Mouse (Mus musculus): ENCODE data around the gene Ap1ar.
"Not testable (repeated sequence)": the region's sequence is repeated elsewhere in the genome, so short reads cannot be mapped to it uniquely, and the experiment has no call there.

The Ap1ar gene

DNA sequence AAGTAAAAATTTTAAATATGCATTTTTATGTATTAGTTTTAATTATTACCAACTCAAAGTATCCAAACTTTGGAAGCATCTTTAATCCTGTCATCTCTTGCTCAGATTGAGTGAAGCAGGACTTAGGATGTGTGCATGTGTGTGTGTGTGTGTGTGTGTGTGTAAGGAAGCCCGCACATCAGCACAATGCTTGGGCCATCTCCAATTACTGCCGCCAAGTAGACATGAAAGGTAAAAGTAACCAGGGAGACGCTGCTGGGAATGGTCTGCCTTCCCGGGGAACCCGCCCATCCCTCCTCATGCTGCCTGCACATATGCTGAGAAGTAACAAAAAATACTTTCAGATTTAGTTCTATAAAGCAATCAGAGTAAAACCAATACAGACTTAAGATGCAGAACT lies 29.5 kb downstream of the Ap1ar start:
- in situ Hi-C loops (cut with MboI; ENCODE audit: low pct_unique_long_range_greater_than_20kb in 1 of 2, low sequenced_read_pairs in 2 of 2, unreplicated experiment in 1 of 2) = no loop called here

DNA sequence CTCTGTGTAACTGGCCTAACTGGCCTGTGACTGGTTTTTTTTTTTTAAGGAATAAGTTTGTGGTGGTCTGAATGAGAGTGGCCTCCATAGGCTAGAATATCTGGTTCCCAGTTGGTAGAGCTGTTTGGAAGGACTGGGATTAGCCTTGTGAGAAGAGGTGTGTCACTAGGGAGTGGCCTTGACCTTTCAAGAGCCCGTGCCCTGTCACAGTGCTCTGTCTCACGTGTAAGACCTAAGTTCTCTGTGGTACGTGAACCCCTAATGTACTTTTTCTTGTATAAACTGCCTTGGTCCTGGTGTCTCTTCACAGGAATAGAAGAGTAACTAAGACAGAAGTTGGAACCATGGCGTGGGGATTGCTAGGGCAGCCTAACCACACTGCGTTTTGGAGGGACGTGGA lies 31.3 kb downstream of the Ap1ar start:
- in situ Hi-C loops (cut with MboI; ENCODE audit: low pct_unique_long_range_greater_than_20kb in 1 of 2, low sequenced_read_pairs in 2 of 2, unreplicated experiment in 1 of 2) = no loop called here

- in situ Hi-C loops (cut with MboI; ENCODE audit: low pct_unique_long_range_greater_than_20kb in 1 of 2, low sequenced_read_pairs in 2 of 2, unreplicated experiment in 1 of 2) = no loop called here
Measured at GRCm38 (mm10) chr3:127805071-127805470, 32.3 kb downstream of the Ap1ar start.

- in situ Hi-C loops (cut with MboI; ENCODE audit: low pct_unique_long_range_greater_than_20kb in 1 of 2, low sequenced_read_pairs in 2 of 2, unreplicated experiment in 1 of 2) = no loop called here
Measured at GRCm38 (mm10) chr3:127804439-127804838, 32.9 kb downstream of the Ap1ar start.

DNA sequence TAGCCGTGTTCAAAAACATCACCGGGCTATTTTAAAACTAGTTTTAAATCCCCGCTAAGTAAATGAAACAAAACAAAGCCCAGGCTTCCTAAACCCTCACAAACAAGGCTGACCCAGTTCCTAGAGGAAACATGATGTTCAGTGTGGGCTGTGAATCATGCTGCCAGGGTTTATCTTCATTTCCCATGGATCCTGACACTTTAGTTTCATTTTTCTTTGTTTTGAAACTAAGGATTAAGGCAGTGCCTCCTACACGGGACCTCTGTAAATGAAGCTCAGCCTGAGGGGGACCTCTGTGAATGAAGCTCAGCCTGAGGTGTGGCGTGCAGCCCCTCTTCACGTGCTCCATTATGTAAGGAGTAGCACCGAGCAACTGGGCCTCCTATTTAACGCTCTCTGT lies 34.5 kb downstream of the Ap1ar start:
- in situ Hi-C loops (cut with MboI; ENCODE audit: low pct_unique_long_range_greater_than_20kb in 1 of 2, low sequenced_read_pairs in 2 of 2, unreplicated experiment in 1 of 2) = no loop called here

- in situ Hi-C loops (cut with MboI; ENCODE audit: low pct_unique_long_range_greater_than_20kb in 1 of 2, low sequenced_read_pairs in 2 of 2, unreplicated experiment in 1 of 2) = no loop called here
Measured at GRCm38 (mm10) chr3:127801162-127801561, 36.2 kb downstream of the Ap1ar start.

DNA sequence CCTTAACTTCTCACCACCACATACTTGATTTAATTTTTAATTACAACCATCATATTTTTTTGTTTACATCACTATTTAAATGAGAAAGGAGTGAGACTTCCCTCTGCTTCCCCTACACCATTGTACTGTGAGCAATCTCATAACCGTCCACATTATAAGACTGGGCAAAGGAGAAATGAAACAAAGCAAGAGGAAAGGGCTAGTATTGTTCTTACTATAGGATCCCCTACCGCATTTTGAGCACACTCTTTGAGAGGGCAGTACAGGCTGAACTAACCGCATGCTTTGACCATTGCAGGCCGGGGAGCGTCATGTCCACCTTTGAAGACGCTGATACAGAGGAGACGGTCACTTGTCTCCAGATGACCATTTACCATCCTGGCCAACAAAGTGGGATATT lies 41.1 kb downstream of the Ap1ar start:
- in situ Hi-C loops (cut with MboI; ENCODE audit: low pct_unique_long_range_greater_than_20kb in 1 of 2, low sequenced_read_pairs in 2 of 2, unreplicated experiment in 1 of 2) = no loop called here

DNA sequence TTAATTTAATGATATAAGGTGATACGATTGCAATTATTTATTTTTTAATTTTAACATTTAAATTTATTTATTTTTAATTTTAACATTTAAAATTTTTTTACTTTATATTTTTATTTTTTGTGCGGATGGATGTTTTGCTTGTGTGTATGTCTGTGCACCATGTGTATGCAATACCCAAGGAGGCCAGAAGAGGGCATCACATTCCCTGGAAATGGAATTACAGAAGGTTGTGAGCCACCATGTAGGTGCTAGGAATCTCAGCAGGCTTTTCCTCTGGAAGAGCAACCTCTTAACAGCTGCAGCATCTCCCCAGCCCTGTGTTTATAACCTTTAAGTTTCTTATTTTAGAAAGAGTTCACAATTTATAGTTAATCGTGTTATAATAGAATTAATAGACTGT lies 41.6 kb downstream of the Ap1ar start:
- in situ Hi-C loops (cut with MboI; ENCODE audit: low pct_unique_long_range_greater_than_20kb in 1 of 2, low sequenced_read_pairs in 2 of 2, unreplicated experiment in 1 of 2) = no loop called here

GRCm38 (mm10) chr3:127793022-127793421 lies 44.3 kb downstream of the Ap1ar start:
- in situ Hi-C loops (cut with MboI; ENCODE audit: low pct_unique_long_range_greater_than_20kb in 1 of 2, low sequenced_read_pairs in 2 of 2, unreplicated experiment in 1 of 2) = no loop called here

DNA sequence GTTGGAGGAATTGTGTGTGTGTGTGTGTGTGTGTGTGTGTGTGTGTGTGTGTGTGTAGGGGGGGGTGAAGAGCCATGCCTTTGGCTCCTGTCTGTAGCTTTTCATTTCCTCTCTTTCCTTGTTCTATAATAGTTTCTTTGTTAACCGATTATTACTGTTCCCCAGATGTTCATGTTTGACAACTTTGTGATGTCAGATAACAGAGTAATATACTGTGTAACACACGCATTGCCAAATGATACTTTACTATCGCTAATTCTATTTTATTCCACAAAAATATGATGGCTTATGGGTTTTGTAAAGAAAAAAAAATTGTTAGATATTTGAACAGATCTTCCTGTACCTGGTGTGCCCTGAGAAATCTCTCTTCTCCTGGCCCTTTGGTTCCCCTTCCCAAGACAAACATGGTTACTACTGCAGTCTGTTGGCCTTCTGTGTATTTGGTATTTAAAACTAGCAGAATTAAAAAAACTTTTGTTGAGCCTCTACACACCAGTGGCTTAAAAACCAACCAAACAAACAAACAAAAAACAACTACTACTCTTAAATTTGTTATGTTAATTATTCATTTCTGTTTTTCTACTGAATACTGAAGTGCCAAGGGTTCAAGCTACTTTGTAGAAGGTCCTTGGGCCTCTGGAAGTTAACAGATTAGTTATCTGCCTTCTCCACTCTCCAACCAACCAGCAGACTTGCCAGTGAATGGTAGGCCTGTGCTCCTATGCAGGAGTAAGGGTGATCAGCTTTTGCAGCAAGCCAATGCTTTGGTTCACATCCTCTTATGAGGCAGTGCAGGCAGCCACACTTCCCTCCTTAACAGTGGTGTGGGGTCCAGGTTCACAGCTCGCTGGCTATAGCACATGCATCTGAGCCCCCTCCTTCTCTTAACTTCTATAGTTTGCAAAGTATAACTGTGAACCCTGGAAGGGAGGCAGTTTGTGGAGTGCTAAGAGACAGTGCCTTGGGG lies 45.4 kb downstream of the Ap1ar start:
- in situ Hi-C loops (cut with MboI; ENCODE audit: low pct_unique_long_range_greater_than_20kb in 1 of 2, low sequenced_read_pairs in 2 of 2, unreplicated experiment in 1 of 2) = no loop called here

GRCm38 (mm10) chr3:127791056-127791483 lies 46.3 kb downstream of the Ap1ar start:
- in situ Hi-C loops (cut with MboI; ENCODE audit: low pct_unique_long_range_greater_than_20kb in 1 of 2, low sequenced_read_pairs in 2 of 2, unreplicated experiment in 1 of 2) = no loop called here

GRCm38 (mm10) chr3:127790234-127791055 lies 46.9 kb downstream of the Ap1ar start:
- in situ Hi-C loops (cut with MboI; ENCODE audit: low pct_unique_long_range_greater_than_20kb in 1 of 2, low sequenced_read_pairs in 2 of 2, unreplicated experiment in 1 of 2) = no loop called here

- in situ Hi-C loops (cut with MboI; ENCODE audit: low pct_unique_long_range_greater_than_20kb in 1 of 2, low sequenced_read_pairs in 2 of 2, unreplicated experiment in 1 of 2) = no loop called here
Measured at GRCm38 (mm10) chr3:127789500-127790191, 47.7 kb downstream of the Ap1ar start, which contains the start of gene Tifa. Tifa (plus strand) TSS chr3:127789805.

GRCm38 (mm10) chr3:127788919-127789318 lies 48.4 kb downstream of the Ap1ar start:
- in situ Hi-C loops (cut with MboI; ENCODE audit: low pct_unique_long_range_greater_than_20kb in 1 of 2, low sequenced_read_pairs in 2 of 2, unreplicated experiment in 1 of 2) = no loop called here

GRCm38 (mm10) chr3:127788038-127788437 lies 49.3 kb downstream of the Ap1ar start:
- in situ Hi-C loops (cut with MboI; ENCODE audit: low pct_unique_long_range_greater_than_20kb in 1 of 2, low sequenced_read_pairs in 2 of 2, unreplicated experiment in 1 of 2) = no loop called here

- in situ Hi-C loops (cut with MboI; ENCODE audit: low pct_unique_long_range_greater_than_20kb in 1 of 2, low sequenced_read_pairs in 2 of 2, unreplicated experiment in 1 of 2) = no loop called here
Measured at GRCm38 (mm10) chr3:127787032-127787431, 50.3 kb downstream of the Ap1ar start.

DNA sequence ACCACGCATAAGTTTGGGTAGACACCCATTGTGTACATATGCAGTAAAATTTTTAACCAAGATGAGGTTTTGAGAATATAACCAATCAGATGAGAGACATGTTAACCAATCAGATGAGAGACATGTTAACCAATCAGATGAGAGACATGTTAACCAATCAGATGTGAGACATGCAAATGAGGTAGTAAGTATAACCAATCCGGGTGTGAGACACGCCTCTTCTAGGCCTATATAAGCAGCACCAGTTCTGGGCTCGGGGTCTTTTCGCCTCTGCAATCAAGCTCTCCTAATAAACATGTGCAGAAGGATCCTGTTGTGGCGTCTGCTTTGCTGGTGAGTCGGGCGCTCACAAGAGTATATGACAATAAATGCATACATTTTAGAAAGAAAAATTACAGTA lies 53.6 kb downstream of the Ap1ar start:
- in situ Hi-C loops (cut with MboI; ENCODE audit: low pct_unique_long_range_greater_than_20kb in 1 of 2, low sequenced_read_pairs in 2 of 2, unreplicated experiment in 1 of 2) = not testable (repeated sequence)

- in situ Hi-C loops (cut with MboI; ENCODE audit: low pct_unique_long_range_greater_than_20kb in 1 of 2, low sequenced_read_pairs in 2 of 2, unreplicated experiment in 1 of 2) = no loop called here
Measured at GRCm38 (mm10) chr3:127782921-127783320, 54.4 kb downstream of the Ap1ar start.

DNA sequence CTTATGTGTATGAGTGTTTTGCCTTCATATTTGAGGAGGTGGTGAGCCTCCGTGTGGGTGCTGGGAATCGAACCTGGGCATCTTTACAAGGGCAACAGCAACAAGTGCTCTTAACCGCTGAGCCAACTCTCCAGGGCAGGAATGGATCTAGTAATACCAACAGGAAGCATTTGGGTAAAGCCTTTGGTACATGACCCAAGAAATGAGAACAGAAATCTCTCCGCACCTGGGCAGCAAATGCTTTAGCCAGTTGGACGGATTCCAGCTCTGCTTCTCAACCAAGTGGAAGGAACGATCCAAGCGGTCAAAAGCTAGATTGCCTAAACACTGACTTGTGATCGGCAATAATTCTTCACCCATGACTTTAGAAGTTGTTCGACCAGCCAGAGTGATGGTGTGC lies 56.4 kb downstream of the Ap1ar start:
- in situ Hi-C loops (cut with MboI; ENCODE audit: low pct_unique_long_range_greater_than_20kb in 1 of 2, low sequenced_read_pairs in 2 of 2, unreplicated experiment in 1 of 2) = no loop called here
